Comparison of ENCODE assay signal across 13 mouse cellular contexts in genomic region chr11:82139492-82140094, GRCm38 (mm10). TPM values are rescaled to one million over a fixed set of nuclear protein-coding genes. Genes with fewer than 3 reads are reported as not detected.
DNase-seq lines count a peak whose midpoint lies in the region; ATAC-seq and TF ChIP-seq lines count a peak whose summit lies in the region.
"Had no signal": no experiment of that assay in that cellular context is flagged by ENCODE, and none has a peak within 500 bp of the region (broad histone marks: within the 10 kb centered on the region; RNA-seq: fewer than 3 reads in every experiment).

No protein-coding gene starts in this region.

- H3K4me3 ChIP-seq in liver, adult 2 months (ENCODE audit: insufficient read depth, low read depth, low read length): no peak overlapping the region
- no peak overlapping the region for H3K4me3 ChIP-seq in limb, embryonic 12.5 days (replicated peaks)
- no peak overlapping the region for H3K4me3 ChIP-seq in layer of hippocampus, adult 2 months
- H3K4me3 ChIP-seq: forebrain, embryonic 10.5 days had no signal

- no peak overlapping the region for H3K4me2 ChIP-seq in limb, embryonic 12.5 days

- 75% methylated on average over 7 of the region's 7 CpGs for WGBS in liver, adult 2 months
- 32% methylated on average over 7 of the region's 7 CpGs for WGBS in limb, embryonic 12.5 days

- peak; percentile 45 for DNase-seq in embryo, embryonic 10.5 days (ENCODE audit: low spot score)
- no peak for DNase-seq in embryo, embryonic 9.5 days (ENCODE audit: extremely low spot score)
- peak; percentile 5 for DNase-seq in liver, adult 2 months (ENCODE audit: extremely low read depth, low read depth, low spot score)
- no peak for DNase-seq in liver
- peak; percentile 39 for DNase-seq in skeletal muscle tissue, adult 2 months (ENCODE audit: low read depth, low spot score)
- DNase-seq in layer of hippocampus, adult 2 months (ENCODE audit: low spot score in 2 of 2): no peak
- DNase-seq in frontal cortex, postnatal 14 days (ENCODE audit: low spot score in 2 of 2): no peak
- DNase-seq: B cell, adult 2 months; kidney, adult 8-10 months; spleen, adult 18-20 months had no signal

- H3K27me3 ChIP-seq in liver, adult 2 months (ENCODE audit: control insufficient read depth, insufficient read depth, low read length): no peaks in the 10 kb centered on the region
- no peaks in the 10 kb centered on the region; the same call in 1 of the 2 replicates for H3K27me3 ChIP-seq in limb, embryonic 12.5 days

- no peak overlapping the region for H3K27ac ChIP-seq in liver, adult 2 months (replicated peaks; ENCODE audit: insufficient read depth, low read depth, low read length)
- peak overlapping the region; percentile 73 for H3K27ac ChIP-seq in limb, embryonic 12.5 days
- H3K27ac ChIP-seq in layer of hippocampus, adult 2 months: no peak overlapping the region
- H3K27ac ChIP-seq: forebrain, embryonic 10.5 days had no signal

- no peaks in the 10 kb centered on the region for H3K36me3 ChIP-seq in liver, adult 2 months (ENCODE audit: control insufficient read depth, insufficient read depth, low read length)
- no peaks in the 10 kb centered on the region for H3K36me3 ChIP-seq in limb, embryonic 12.5 days
- H3K36me3 ChIP-seq: forebrain, embryonic 10.5 days had no signal

- peak; percentile 63; the same call in 1 of the 2 replicates for ATAC-seq in limb, embryonic 12.5 days (ENCODE audit: insufficient number of reproducible peaks, insufficient read depth, low FRiP score, low TSS enrichment, low read depth)

- no peak overlapping the region for H3K9ac ChIP-seq in liver, adult 2 months (ENCODE audit: low read depth, low read length)
- H3K9ac ChIP-seq in limb, embryonic 12.5 days (replicated peaks): no peak overlapping the region

- no peak for TF ChIP-seq POLR2A in liver, adult 2 months (IDR thresholded peaks at IDR 0.05; ENCODE audit: extremely low read depth, insufficient read depth, low read length)

- H3K4me1 ChIP-seq in liver, adult 2 months (ENCODE audit: control insufficient read depth, insufficient read depth, low read length): peaks cover 1% of the 10 kb centered on the region; the same call in 1 of the 2 replicates
- peaks cover 15% of the 10 kb centered on the region for H3K4me1 ChIP-seq in limb, embryonic 12.5 days (replicated peaks)
- H3K4me1 ChIP-seq: forebrain, embryonic 10.5 days had no signal

- no peaks in the 10 kb centered on the region for H3K9me3 ChIP-seq in limb, embryonic 12.5 days
- H3K9me3 ChIP-seq: forebrain, embryonic 10.5 days had no signal

- H3K79me2 ChIP-seq in liver, adult 2 months (ENCODE audit: control insufficient read depth, insufficient read depth, low read length): no peaks in the 10 kb centered on the region

- TF ChIP-seq CTCF in liver, adult 2 months (IDR thresholded peaks at IDR 0.05; ENCODE audit: low read depth, low read length): no peak
- TF ChIP-seq CTCF in layer of hippocampus, adult 2 months (conservative IDR thresholded peaks at IDR 0.05): no peak

RNA-seq across cellular contexts. Expression of gene Ccl8, which starts 24.6 kb away (rescaled TPM):
- 0.87 TPM in 1 of 2 replicates, not detected in the other for total RNA-seq in liver, adult 2 months (2014; rRNA removed)
- not detected in 2 replicates for polyA plus RNA-seq in liver, adult 2 months (2012; rRNA removed)
- not detected in 2 replicates for polyA plus RNA-seq in limb, embryonic 12.5 days (2016; fragmentation: Nextera tagmentation; extraction: Ambion mirVana)
- total RNA-seq in layer of hippocampus, adult 2 months (2021): not detected
- total RNA-seq: megakaryocyte-erythroid progenitor cell, adult 5-6 weeks had no signal
- polyA plus RNA-seq: forebrain, embryonic 10.5 days had no signal

RNA-seq across cellular contexts. Expression of gene Ccl12, which starts 37.9 kb away (rescaled TPM):
- total RNA-seq in liver, adult 2 months (2014; rRNA removed): not detected in 2 replicates
- polyA plus RNA-seq in liver, adult 2 months (2012; rRNA removed): 0.20 TPM in 1 of 2 replicates, not detected in the other
- polyA plus RNA-seq in limb, embryonic 12.5 days (2016; fragmentation: Nextera tagmentation; extraction: Ambion mirVana): 0.87 and 1.9 TPM in 2 replicates
- total RNA-seq in layer of hippocampus, adult 2 months (2021): not detected
- total RNA-seq: megakaryocyte-erythroid progenitor cell, adult 5-6 weeks had no signal

Comparison
In these comparisons a context has a peak if more than half of its experiments do, and no peak if none do; other contexts are left out.
1. DNase-seq: peak in embryo, embryonic 10.5 days (single experiment), liver, adult 2 months (single experiment) and skeletal muscle tissue, adult 2 months (single experiment); none in embryo, embryonic 9.5 days (single experiment), liver (single experiment), layer of hippocampus, adult 2 months (0 of 2) and frontal cortex, postnatal 14 days (0 of 2).